Mouse (Mus musculus) erythroblast, embryonic 14.5 days (primary cell): ENCODE measurements around the gene Vdac1.

Experiments
- GATA1 ChIP-seq: IDR thresholded peaks from 2 replicates; pipeline ENCODE4 v1.6.1; 2012; ENCODE audit warnings: low read length, inconsistent platforms, mixed read lengths
- TAL1 ChIP-seq: IDR thresholded peaks from 3 replicates; pipeline ENCODE4 v1.6.1; 2012; ENCODE audit warnings: low read length, inconsistent platforms, mixed read lengths

DNA sequence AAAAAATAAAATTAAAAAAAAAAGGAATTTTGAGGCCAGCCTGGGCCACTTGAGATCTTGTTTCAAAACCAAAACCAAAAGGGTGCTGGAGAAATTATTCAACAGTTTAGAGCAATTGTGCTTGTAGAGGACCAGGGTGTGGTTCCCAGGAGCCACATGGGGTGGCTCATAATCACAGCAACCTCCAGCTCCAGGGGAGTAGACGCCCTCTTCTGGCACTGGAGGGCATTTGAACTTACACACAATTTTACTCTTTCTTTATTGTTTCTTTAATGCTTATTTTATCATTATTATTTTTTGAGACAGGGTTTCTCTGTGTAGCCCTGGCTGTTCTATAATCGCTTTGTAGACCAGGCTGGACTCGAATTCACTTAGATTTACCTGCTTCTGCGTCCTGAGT lies 34.7 kb downstream of the Vdac1 start:
- TF ChIP-seq GATA1 (no peak), TAL1 (no peak)
